Mouse (Mus musculus) neural tube, embryonic 12.5 days (tissue): ENCODE measurements around the gene Hoxd9. TPM values are rescaled to one million over a fixed set of nuclear protein-coding genes. Genes with fewer than 3 reads are reported as not detected.

Experiments used
- ATAC-seq: fragments of 200-750 bp; cut with Nextera tagmentation; 2 replicates; pipeline ENCODE4 v1.8.0; 2017; ENCODE audit warnings: low read depth, mild to moderate bottlenecking, moderate TSS enrichment, moderate library complexity; ENCODE audit not compliant: low FRiP score
- H3K27ac ChIP-seq: fragments of 300-500 bp; sonication (generic); 2 replicates; pipeline ENCODE4 v1.5.1; 2016
- H3K27me3 ChIP-seq: fragments of 300-500 bp; sonication (generic); replicated peaks from 2 replicates; pipeline ENCODE4 v1.6.1; 2016; ENCODE audit warnings: mild to moderate bottlenecking
- H3K36me3 ChIP-seq: fragments of 300-500 bp; sonication (generic); 2 replicates; pipeline ENCODE4 v1.6.1; 2016; ENCODE audit warnings: mild to moderate bottlenecking
- H3K4me1 ChIP-seq: fragments of 300-500 bp; sonication (generic); 2 replicates; pipeline ENCODE4 v1.6.1; 2016
- H3K4me2 ChIP-seq: fragments of 300-500 bp; sonication (generic); replicated peaks from 2 replicates; pipeline ENCODE4 v1.6.1; 2016; ENCODE audit warnings: mild to moderate bottlenecking
- H3K4me3 ChIP-seq: fragments of 300-500 bp; sonication (generic); 2 replicates; pipeline ENCODE4 v1.5.1; 2016
- H3K9ac ChIP-seq: fragments of 300-500 bp; sonication (generic); 2 replicates; pipeline ENCODE4 v1.6.1; 2016; ENCODE audit warnings: mild to moderate bottlenecking
- H3K9me3 ChIP-seq: fragments of 300-500 bp; sonication (generic); 2 replicates; pipeline ENCODE4 v1.6.1; 2016; ENCODE audit warnings: mild to moderate bottlenecking
- WGBS: fragments of 180-500 bp; shearing (Covaris S2); methylation state at CpG from one replicate; pipeline ENCODE4 v1.1.7; 2016; 5-methylcytosine and 5-hydroxymethylcytosine counted together
- polyA plus RNA-seq: library from polyadenylated mRNA; unstranded; fragments of >200 nt; fragmentation: Nextera tagmentation; extraction: Ambion mirVana; gene quantifications from 2 replicates; pipeline ENCODE4 v1.2.1, GENCODE M21; 2016

Gene Hoxd9
- polyA plus RNA-seq, 1 experiment from 2014 or later, result 34.4 TPM

- H3K9ac ChIP-seq, result peak overlapping the region; percentile 61
- WGBS, result 3% methylated on average over 12 of the region's 12 CpGs
Measured at GRCm38 (mm10) chr2:74688795-74689573, 8.5 kb upstream of the Hoxd9 start.

GRCm38 (mm10) chr2:74689574-74690337 lies 7.8 kb upstream of the Hoxd9 start:
- peak overlapping the region; percentile 30 for H3K4me3 ChIP-seq
- H3K9me3 ChIP-seq, result no peaks in the 10 kb centered on the region
- peak overlapping the region; percentile 61 for H3K9ac ChIP-seq
- no peaks in the 10 kb centered on the region for H3K4me1 ChIP-seq
- no peak for ATAC-seq
- H3K36me3 ChIP-seq, result no peaks in the 10 kb centered on the region
- H3K27ac ChIP-seq, result peak overlapping the region; percentile 80
- peak overlapping the region; percentile 55 for H3K4me2 ChIP-seq
- WGBS, result under 1% methylated on average over 24 of the region's 24 CpGs
- peaks cover 77% of the 10 kb centered on the region for H3K27me3 ChIP-seq

More at GRCm38 (mm10) chr2:74688795-74689573, 8.5 kb upstream of the Hoxd9 start:
- Histone ChIP-seq H3K27ac (peak overlapping the region; percentile 80; the same call in 1 of the 2 replicates), H3K4me3 (peak overlapping the region; percentile 30; the same call in 1 of the 2 replicates), H3K27me3 (peaks cover 79% of the 10 kb centered on the region), H3K36me3 (no peaks in the 10 kb centered on the region), H3K4me2 (peak overlapping the region; percentile 55), H3K4me1 (no peaks in the 10 kb centered on the region), H3K9me3 (no peaks in the 10 kb centered on the region)
- ATAC-seq, result no peak

GRCm38 (mm10) chr2:74690338-74690716 lies 7.2 kb upstream of the Hoxd9 start:
- Histone ChIP-seq H3K27ac (no peak overlapping the region), H3K4me1 (no peaks in the 10 kb centered on the region), H3K9ac (peak overlapping the region; percentile 75), H3K36me3 (no peaks in the 10 kb centered on the region), H3K9me3 (no peaks in the 10 kb centered on the region), H3K4me2 (peak overlapping the region; percentile 75), H3K4me3 (peak overlapping the region; percentile 30), H3K27me3 (peaks cover 77% of the 10 kb centered on the region)
- ATAC-seq, result no peak
- 4% methylated on average over 8 of the region's 8 CpGs for WGBS

- H3K27ac ChIP-seq, result peak within 1 kb of the TSS; percentile 69
- peaks cover 3% of the 10 kb centered on the region; the same call in 1 of the 2 replicates for H3K4me1 ChIP-seq
- under 1% methylated on average over 56 of the region's 56 CpGs for WGBS
- peak within 1 kb of the TSS; percentile 42 for H3K4me3 ChIP-seq
- ATAC-seq, result peak; percentile 89
- H3K27me3 ChIP-seq, result peaks cover 83% of the 10 kb centered on the region
- no peaks in the 10 kb centered on the region for H3K36me3 ChIP-seq
- peak within 1 kb of the TSS; percentile 76 for H3K9ac ChIP-seq
- H3K9me3 ChIP-seq, result no peaks in the 10 kb centered on the region
- peak within 1 kb of the TSS; percentile 75 for H3K4me2 ChIP-seq
Measured at GRCm38 (mm10) chr2:74691022-74691951, 6.2 kb upstream of the Hoxd9 start, which contains the start of gene Hoxd10. Gene Hoxd10, plus strand, starts transcription at chr2:74691924.

- 4% methylated on average over 35 of the region's 35 CpGs for WGBS
- Histone ChIP-seq H3K4me2 (peak overlapping the region; percentile 75), H3K27ac (peak overlapping the region; percentile 1; the same call in 1 of the 2 replicates), H3K9me3 (no peaks in the 10 kb centered on the region), H3K9ac (peak overlapping the region; percentile 76), H3K4me1 (peaks cover 8% of the 10 kb centered on the region), H3K36me3 (no peaks in the 10 kb centered on the region), H3K27me3 (peaks cover 83% of the 10 kb centered on the region), H3K4me3 (peak overlapping the region; percentile 42)
- ATAC-seq, result no peak
Measured at GRCm38 (mm10) chr2:74691995-74692807, 5.3 kb upstream of the Hoxd9 start.

GRCm38 (mm10) chr2:74692808-74693431 lies 4.6 kb upstream of the Hoxd9 start:
- Histone ChIP-seq H3K9ac (peak overlapping the region; percentile 76), H3K4me2 (peak overlapping the region; percentile 75)
- WGBS, result 2% methylated on average over 20 of the region's 20 CpGs

GRCm38 (mm10) chr2:74693432-74693827 lies 4.1 kb upstream of the Hoxd9 start:
- H3K4me3 ChIP-seq, result peak overlapping the region; percentile 42
- no peaks in the 10 kb centered on the region for H3K9me3 ChIP-seq
- peak overlapping the region; percentile 75 for H3K4me2 ChIP-seq
- H3K27me3 ChIP-seq, result peaks cover 80% of the 10 kb centered on the region
- no peak for ATAC-seq
- WGBS, result 6% methylated on average over 4 of the region's 4 CpGs
- H3K9ac ChIP-seq, result peak overlapping the region; percentile 76
- H3K4me1 ChIP-seq, result peaks cover 17% of the 10 kb centered on the region
- H3K36me3 ChIP-seq, result no peaks in the 10 kb centered on the region
- 0 out of 2 replicates have a peak overlapping the region, but pooled peaks have one; percentile 1 for H3K27ac ChIP-seq

More at GRCm38 (mm10) chr2:74692808-74693431, 4.6 kb upstream of the Hoxd9 start:
- Histone ChIP-seq H3K36me3 (no peaks in the 10 kb centered on the region), H3K4me1 (peaks cover 15% of the 10 kb centered on the region), H3K27me3 (peaks cover 81% of the 10 kb centered on the region), H3K9me3 (no peaks in the 10 kb centered on the region), H3K27ac (peak overlapping the region; percentile 1; the same call in 1 of the 2 replicates), H3K4me3 (peak overlapping the region; percentile 42)
- no peak for ATAC-seq

- Histone ChIP-seq H3K36me3 (no peaks in the 10 kb centered on the region), H3K27ac (no peak overlapping the region), H3K4me3 (peak overlapping the region; percentile 26), H3K9me3 (no peaks in the 10 kb centered on the region), H3K4me2 (peak overlapping the region; percentile 75), H3K9ac (peak overlapping the region; percentile 76), H3K27me3 (peaks cover 79% of the 10 kb centered on the region), H3K4me1 (peaks cover 19% of the 10 kb centered on the region)
- WGBS, result 1% methylated on average over 16 of the region's 16 CpGs
- ATAC-seq, result no peak
Measured at GRCm38 (mm10) chr2:74694066-74694465, 3.5 kb upstream of the Hoxd9 start.

- Histone ChIP-seq H3K27ac (no peak overlapping the region), H3K4me3 (peak overlapping the region; percentile 11; the same call in 1 of the 2 replicates), H3K4me2 (peak overlapping the region; percentile 75), H3K27me3 (peaks cover 81% of the 10 kb centered on the region), H3K9ac (peak overlapping the region; percentile 18; the same call in 1 of the 2 replicates), H3K36me3 (no peaks in the 10 kb centered on the region), H3K4me1 (peaks cover 23% of the 10 kb centered on the region), H3K9me3 (no peaks in the 10 kb centered on the region)
- 15% methylated on average over 1 of the region's 1 CpGs for WGBS
- ATAC-seq, result no peak
Measured at GRCm38 (mm10) chr2:74695383-74695782, 2.1 kb upstream of the Hoxd9 start.

- H3K27ac ChIP-seq, result peak overlapping the region; percentile 83; the same call in 1 of the 2 replicates
- peak overlapping the region; percentile 75 for H3K4me2 ChIP-seq
- peaks cover 85% of the 10 kb centered on the region for H3K27me3 ChIP-seq
- H3K9ac ChIP-seq, result peak overlapping the region; percentile 96
- H3K4me3 ChIP-seq, result peak overlapping the region; percentile 54; the same call in 1 of the 2 replicates
- WGBS, result 8% methylated on average over 7 of the region's 7 CpGs
- H3K4me1 ChIP-seq, result peaks cover 28% of the 10 kb centered on the region
- no peaks in the 10 kb centered on the region for H3K36me3 ChIP-seq
- no peaks in the 10 kb centered on the region for H3K9me3 ChIP-seq
- no peak for ATAC-seq
Measured at GRCm38 (mm10) chr2:74695813-74696430, 1.6 kb upstream of the Hoxd9 start.
